Mouse (Mus musculus): Measurements from ENCODE around the gene Tspan10. TPM values are rescaled to one million over a fixed set of nuclear protein-coding genes. Genes with fewer than 3 reads are reported as not detected.

Tspan10 gene
- polyA plus RNA-seq, 1 experiment from 2014 or later = not detected

- no peak for TF ChIP-seq CTCF (IDR thresholded peaks at IDR 0.05; ENCODE audit: low read depth)
- no peak for TF ChIP-seq EP300 (optimal IDR thresholded peaks at IDR 0.05)
- ATAC-seq (ENCODE audit: low FRiP score, low TSS enrichment) (no peak), DNase-seq (ENCODE audit: low spot score) (no peak)
- Histone ChIP-seq H3K4me2 (replicated peaks; ENCODE audit: low read depth) (no peak overlapping the region), H3K4me1 (replicated peaks; ENCODE audit: control insufficient read depth, insufficient read depth) (0 out of 2 replicates have a peak, but pooled peaks cover 4% of the 10 kb centered on the region), H3K27me3 (ENCODE audit: control insufficient read depth, insufficient read depth, low read length) (no peaks in the 10 kb centered on the region), H3K9ac (ENCODE audit: low read length) (no peak overlapping the region), H3K36me3 (ENCODE audit: control insufficient read depth, insufficient read depth, low read length) (no peaks in the 10 kb centered on the region), H3K4me3 (ENCODE audit: low read depth, low read length) (no peak overlapping the region), H3K9me3 (ENCODE audit: control insufficient read depth, low read length) (no peaks in the 10 kb centered on the region), H3K27ac (replicated peaks) (no peak overlapping the region)
- WGBS = 91% methylated on average over 7 of the region's 7 CpGs
Measured at GRCm38 (mm10) chr11:120455413-120455812, 13.0 kb downstream of the Tspan10 start.

GRCm38 (mm10) chr11:120457370-120457769 lies 14.9 kb downstream of the Tspan10 start:
- WGBS = 20% methylated on average over 14 of the region's 14 CpGs
- ATAC-seq (ENCODE audit: low FRiP score, low TSS enrichment) (no peak), DNase-seq (ENCODE audit: low spot score) (peak; percentile 21)
- peak overlapping the region; percentile 85 for H3K27ac ChIP-seq (replicated peaks)
- peak overlapping the region; percentile 92 for H3K4me3 ChIP-seq (ENCODE audit: low read depth, low read length)
- peak overlapping the region; percentile 92 for H3K9ac ChIP-seq (ENCODE audit: low read length)
- H3K4me1 ChIP-seq (replicated peaks; ENCODE audit: control insufficient read depth, insufficient read depth) = 0 out of 2 replicates have a peak, but pooled peaks cover 4% of the 10 kb centered on the region
- no peak for TF ChIP-seq CTCF (IDR thresholded peaks at IDR 0.05; ENCODE audit: low read depth)
- TF ChIP-seq EP300 (optimal IDR thresholded peaks at IDR 0.05) = no peak
- peak overlapping the region; percentile 94 for H3K4me2 ChIP-seq (replicated peaks; ENCODE audit: low read depth)
- H3K27me3 ChIP-seq (ENCODE audit: control insufficient read depth, insufficient read depth, low read length) = no peaks in the 10 kb centered on the region
- H3K36me3 ChIP-seq (ENCODE audit: control insufficient read depth, insufficient read depth, low read length) = no peaks in the 10 kb centered on the region
- no peaks in the 10 kb centered on the region for H3K9me3 ChIP-seq (ENCODE audit: control insufficient read depth, low read length)

GRCm38 (mm10) chr11:120457772-120458751 lies 15.6 kb downstream of the Tspan10 start, which contains the start of the genes Oxld1 and Ccdc137:
Gene Oxld1, minus strand, starts transcription at chr11:120458068.
Gene Ccdc137, plus strand, starts transcription at chr11:120458115.
- DNase-seq (ENCODE audit: low spot score) = peak; percentile 87
- no peaks in the 10 kb centered on the region for H3K27me3 ChIP-seq (ENCODE audit: control insufficient read depth, insufficient read depth, low read length)
- 0 out of 2 replicates have a peak, but pooled peaks cover 4% of the 10 kb centered on the region for H3K4me1 ChIP-seq (replicated peaks; ENCODE audit: control insufficient read depth, insufficient read depth)
- H3K4me2 ChIP-seq (replicated peaks; ENCODE audit: low read depth) = peak within 1 kb of the TSS; percentile 94
- TF ChIP-seq CTCF (IDR thresholded peaks at IDR 0.05; ENCODE audit: low read depth) (no peak), EP300 (optimal IDR thresholded peaks at IDR 0.05) (no peak)
- H3K36me3 ChIP-seq (ENCODE audit: control insufficient read depth, insufficient read depth, low read length) = no peaks in the 10 kb centered on the region
- H3K4me3 ChIP-seq (ENCODE audit: low read depth, low read length) = peak within 1 kb of the TSS; percentile 92
- peak within 1 kb of the TSS; percentile 92 for H3K9ac ChIP-seq (ENCODE audit: low read length)
- ATAC-seq (ENCODE audit: low FRiP score, low TSS enrichment) = peak; percentile 84
- no peaks in the 10 kb centered on the region for H3K9me3 ChIP-seq (ENCODE audit: control insufficient read depth, low read length)
- H3K27ac ChIP-seq (replicated peaks) = peak within 1 kb of the TSS; percentile 85
- 4% methylated on average over 60 of the region's 62 CpGs for WGBS

- Histone ChIP-seq H3K4me3 (ENCODE audit: low read depth, low read length) (peak overlapping the region; percentile 92; the same call in 1 of the 2 replicates), H3K36me3 (ENCODE audit: control insufficient read depth, insufficient read depth, low read length) (no peaks in the 10 kb centered on the region), H3K27me3 (ENCODE audit: control insufficient read depth, insufficient read depth, low read length) (no peaks in the 10 kb centered on the region), H3K9ac (ENCODE audit: low read length) (peak overlapping the region; percentile 92), H3K27ac (replicated peaks) (no peak overlapping the region), H3K4me1 (replicated peaks; ENCODE audit: control insufficient read depth, insufficient read depth) (0 out of 2 replicates have a peak, but pooled peaks cover 4% of the 10 kb centered on the region), H3K4me2 (replicated peaks; ENCODE audit: low read depth) (peak overlapping the region; percentile 94), H3K9me3 (ENCODE audit: control insufficient read depth, low read length) (no peaks in the 10 kb centered on the region)
- ATAC-seq (ENCODE audit: low FRiP score, low TSS enrichment) (no peak), DNase-seq (ENCODE audit: low spot score) (peak; percentile 44)
- TF ChIP-seq CTCF (IDR thresholded peaks at IDR 0.05; ENCODE audit: low read depth) (peak; percentile 55), EP300 (optimal IDR thresholded peaks at IDR 0.05) (no peak)
- 62% methylated on average over 6 of the region's 6 CpGs for WGBS
Measured at GRCm38 (mm10) chr11:120458847-120459597, 16.6 kb downstream of the Tspan10 start.

GRCm38 (mm10) chr11:120463536-120463935 lies 21.1 kb downstream of the Tspan10 start:
- no peak overlapping the region for H3K27ac ChIP-seq (replicated peaks)
- WGBS = 88% methylated on average over 2 of the region's 2 CpGs
- H3K27me3 ChIP-seq (ENCODE audit: control insufficient read depth, insufficient read depth, low read length) = no peaks in the 10 kb centered on the region
- H3K4me1 ChIP-seq (replicated peaks; ENCODE audit: control insufficient read depth, insufficient read depth) = peaks cover 5% of the 10 kb centered on the region; the same call in 1 of the 2 replicates
- ATAC-seq (ENCODE audit: low FRiP score, low TSS enrichment) (no peak), DNase-seq (ENCODE audit: low spot score) (no peak)
- no peak overlapping the region for H3K9ac ChIP-seq (ENCODE audit: low read length)
- no peaks in the 10 kb centered on the region for H3K9me3 ChIP-seq (ENCODE audit: control insufficient read depth, low read length)
- TF ChIP-seq CTCF (IDR thresholded peaks at IDR 0.05; ENCODE audit: low read depth) (no peak), EP300 (optimal IDR thresholded peaks at IDR 0.05) (no peak)
- H3K4me2 ChIP-seq (replicated peaks; ENCODE audit: low read depth) = no peak overlapping the region
- 0 out of 2 replicates have a peak, but pooled peaks cover 2% of the 10 kb centered on the region for H3K36me3 ChIP-seq (ENCODE audit: control insufficient read depth, insufficient read depth, low read length)
- no peak overlapping the region for H3K4me3 ChIP-seq (ENCODE audit: low read depth, low read length)

All from stomach, postnatal 0 days (tissue).